Mouse (Mus musculus) cerebellum, adult 18-20 months (tissue): ENCODE measurements at regions not wholly inside any gene's neighbourhood (a gene's known extent, or its start where the extent isn't known, plus 50 kb on each side); places are given as distances from the start of the nearest gene placed in this dataset.

Experiments
- DNase-seq, 2 experiments: peaks; one replicate each; pipeline ENCODE4 v3.0.0; 2021

GRCm38 (mm10) chr10:98725110-98725509 lies 189.1 kb upstream of the Atp2b1 start:
- no peak for DNase-seq

- DNase-seq: no peak
Measured at GRCm38 (mm10) chr10:98727130-98727529, 187.1 kb upstream of the Atp2b1 start.

GRCm38 (mm10) chr10:98728396-98729030 lies 185.7 kb upstream of the Atp2b1 start:
- DNase-seq: no peak

- DNase-seq: no peak
Measured at GRCm38 (mm10) chr10:98733950-98734585, 180.1 kb upstream of the Atp2b1 start.

- no peak for DNase-seq
Measured at GRCm38 (mm10) chr10:98740507-98741147, 173.6 kb upstream of the Atp2b1 start.

- peak; percentile 5 to 13 for DNase-seq
Measured at GRCm38 (mm10) chr10:98741398-98741797, 172.8 kb upstream of the Atp2b1 start.

GRCm38 (mm10) chr10:98742822-98743605 lies 171.2 kb upstream of the Atp2b1 start:
- DNase-seq: peak; percentile 73 to 76

GRCm38 (mm10) chr10:98744246-98744645 lies 170.0 kb upstream of the Atp2b1 start:
- no peak for DNase-seq

GRCm38 (mm10) chr10:98744662-98745061 lies 169.5 kb upstream of the Atp2b1 start:
- DNase-seq: no peak

- DNase-seq: no peak
Measured at GRCm38 (mm10) chr10:98745409-98745808, 168.8 kb upstream of the Atp2b1 start.

GRCm38 (mm10) chr10:98745861-98746260 lies 168.3 kb upstream of the Atp2b1 start:
- DNase-seq: no peak

- DNase-seq: peak; percentile 11 to 23
Measured at GRCm38 (mm10) chr10:98748856-98749583, 165.2 kb upstream of the Atp2b1 start.

GRCm38 (mm10) chr10:98749584-98749947 lies 164.6 kb upstream of the Atp2b1 start:
- no peak for DNase-seq

- no peak for DNase-seq
Measured at GRCm38 (mm10) chr10:98751376-98752058, 162.7 kb upstream of the Atp2b1 start.

GRCm38 (mm10) chr10:98761080-98761479 lies 153.1 kb upstream of the Atp2b1 start:
- no peak for DNase-seq

GRCm38 (mm10) chr10:98765786-98766419 lies 148.3 kb upstream of the Atp2b1 start:
- DNase-seq: no peak

- no peak for DNase-seq
Measured at GRCm38 (mm10) chr10:98779783-98780182, 134.4 kb upstream of the Atp2b1 start.

- no peak for DNase-seq
Measured at GRCm38 (mm10) chr10:98780938-98781337, 133.3 kb upstream of the Atp2b1 start.

GRCm38 (mm10) chr10:98781888-98782351 lies 132.3 kb upstream of the Atp2b1 start:
- no peak for DNase-seq

- DNase-seq: no peak
Measured at GRCm38 (mm10) chr10:98785411-98785810, 128.8 kb upstream of the Atp2b1 start.

GRCm38 (mm10) chr10:98786089-98786488 lies 128.1 kb upstream of the Atp2b1 start:
- no peak for DNase-seq
